Comparison of ENCODE assay signal across 8 mouse cellular contexts in genomic region chr8:120179027-120179431, GRCm38 (mm10). TPM values are rescaled to one million over a fixed set of nuclear protein-coding genes. Genes with fewer than 3 reads are reported as not detected.
DNase-seq lines count a peak whose midpoint lies in the region; ATAC-seq and TF ChIP-seq lines count a peak whose summit lies in the region.

No protein-coding gene starts in this region.

- no peaks in the 10 kb centered on the region for H3K27me3 ChIP-seq in forebrain, embryonic 15.5 days
- peaks cover 5% of the 10 kb centered on the region; the same call in 1 of the 2 replicates for H3K27me3 ChIP-seq in neural tube, embryonic 15.5 days (replicated peaks)

- H3K27ac ChIP-seq in ES-E14 (ENCODE audit: insufficient read depth, low read depth, low read length, poor library complexity, severe bottlenecking), result no peak overlapping the region
- H3K27ac ChIP-seq in forebrain, embryonic 15.5 days (replicated peaks), result peak overlapping the region; percentile 58; the same call in 1 of the 2 replicates
- peak overlapping the region; percentile 63 for H3K27ac ChIP-seq in neural tube, embryonic 15.5 days (replicated peaks)

- H3K9me3 ChIP-seq in ES-E14 (ENCODE audit: control insufficient read depth, insufficient read depth, low read depth, low read length), result no peaks in the 10 kb centered on the region
- no peaks in the 10 kb centered on the region for H3K9me3 ChIP-seq in forebrain, embryonic 15.5 days
- no peaks in the 10 kb centered on the region for H3K9me3 ChIP-seq in neural tube, embryonic 15.5 days (replicated peaks)

- under 1% methylated on average over 10 of the region's 10 CpGs for WGBS in forebrain, embryonic 15.5 days
- under 1% methylated on average over 10 of the region's 10 CpGs for WGBS in neural tube, embryonic 15.5 days

- ATAC-seq in forebrain, embryonic 15.5 days (replicated peaks), result peak; percentile 69
- ATAC-seq in neural tube, embryonic 15.5 days (ENCODE audit: low FRiP score), result peak; percentile 72

- peak overlapping the region; percentile 40 for H3K4me2 ChIP-seq in forebrain, embryonic 15.5 days (replicated peaks)
- H3K4me2 ChIP-seq in neural tube, embryonic 15.5 days, result peak overlapping the region; percentile 55

- peak; percentile 83 for DNase-seq in ES-E14 (ENCODE audit: low read depth, low spot score)
- DNase-seq in cerebellum, adult 11 months, result peak; percentile 87
- peak; percentile 74 for DNase-seq in heart, postnatal 25 days (ENCODE audit: low spot score)
- peak; percentile 90 for DNase-seq in layer of hippocampus, adult 11-12 months (ENCODE audit: low spot score)
- peak; percentile 85 to 88 for DNase-seq in lung, adult 18-20 months
- peak; percentile 96 for DNase-seq in testis, postnatal 10 days (ENCODE audit: low spot score)

- H3K4me1 ChIP-seq in ES-E14 (ENCODE audit: control insufficient read depth in 2 of 2, insufficient read depth in 2 of 2, low read length in 2 of 2, poor library complexity in 1 of 2), result peaks cover 0 to 15% of the 10 kb centered on the region in 2 experiments; a peak in 2 of 4 replicates
- peaks cover 46% of the 10 kb centered on the region for H3K4me1 ChIP-seq in forebrain, embryonic 15.5 days
- peaks cover 51% of the 10 kb centered on the region for H3K4me1 ChIP-seq in neural tube, embryonic 15.5 days

- intact Hi-C loops in heart, postnatal 25 days (cut with DNase I), result loop anchor here (1.0 to 5.0 kb wide), 4 partner anchors 33 to 418 kb away; no protein-coding TSS in a partner anchor

- no peaks in the 10 kb centered on the region for H3K36me3 ChIP-seq in ES-E14 (ENCODE audit: control insufficient read depth, insufficient read depth, low read length, poor library complexity, severe bottlenecking)
- H3K36me3 ChIP-seq in forebrain, embryonic 15.5 days, result no peaks in the 10 kb centered on the region
- H3K36me3 ChIP-seq in neural tube, embryonic 15.5 days, result no peaks in the 10 kb centered on the region

- H3K9ac ChIP-seq in ES-E14 (ENCODE audit: insufficient read depth, low read depth, low read length, poor library complexity, severe bottlenecking), result no peak overlapping the region
- H3K9ac ChIP-seq in forebrain, embryonic 15.5 days (replicated peaks), result 0 out of 2 replicates have a peak overlapping the region, but pooled peaks have one; percentile 13
- H3K9ac ChIP-seq in neural tube, embryonic 15.5 days (replicated peaks), result no peak overlapping the region

- in situ Hi-C loops in ES-E14 (cut with MboI; ENCODE audit: low sequenced_read_pairs in 2 of 2, unreplicated experiment in 2 of 2), result no loop called here

- H3K4me3 ChIP-seq in ES-E14 (ENCODE audit: insufficient read depth in 1 of 2, low read depth in 1 of 2, low read length in 2 of 2, poor library complexity in 1 of 2, severe bottlenecking in 1 of 2), result peak overlapping the region in 1 of 2 experiments; percentile 18; a peak in 1 of 4 replicates
- H3K4me3 ChIP-seq in forebrain, embryonic 15.5 days, result no peak overlapping the region
- H3K4me3 ChIP-seq in neural tube, embryonic 15.5 days (replicated peaks), result peak overlapping the region; percentile 25

TF ChIP-seq in ES-E14, 5 proteins besides CTCF, POLR2A, EP300 and RAD21:
- TF ChIP-seq ZC3H11A (IDR thresholded peaks at IDR 0.05; ENCODE audit: borderline replicate concordance, low read depth, low read length) (0 out of 2 replicates have a peak, but pooled peaks have one; percentile 50), CHD2 (IDR thresholded peaks at IDR 0.05; ENCODE audit: low read depth, low read length) (no peak)

RNA-seq across cellular contexts. Expression of gene Fam92b, which starts 1.8 kb away (rescaled TPM):
- not detected in 2 replicates for total RNA-seq in ES-E14 (2012; rRNA removed)
- 0.88 and 1.2 TPM in 2 replicates for polyA plus RNA-seq in forebrain, embryonic 15.5 days (2015; fragmentation: Nextera tagmentation; extraction: Ambion mirVana)
- total RNA-seq in heart, postnatal 25 days (2021), result not detected
- polyA plus RNA-seq in neural tube, embryonic 15.5 days (2015; fragmentation: Nextera tagmentation; extraction: Ambion mirVana), result 1.6 and 1.7 TPM in 2 replicates

RNA-seq across cellular contexts. Expression of gene Gse1, which starts 49.2 kb away (rescaled TPM):
- 21.4 and 32.7 TPM in 2 replicates for total RNA-seq in ES-E14 (2012; rRNA removed)
- polyA plus RNA-seq in forebrain, embryonic 15.5 days (2015; fragmentation: Nextera tagmentation; extraction: Ambion mirVana), result 31.3 and 32.7 TPM in 2 replicates
- total RNA-seq in heart, postnatal 25 days (2021), result 10 to 100 TPM; 20.1 to 25.9 TPM
- polyA plus RNA-seq in neural tube, embryonic 15.5 days (2015; fragmentation: Nextera tagmentation; extraction: Ambion mirVana), result 12.2 and 14.0 TPM in 2 replicates
